Mouse (Mus musculus): Measurements from ENCODE around the gene Il11ra1. TPM values are rescaled to one million over a fixed set of nuclear protein-coding genes. Genes with fewer than 3 reads are reported as not detected.
"Not testable (repeated sequence)": the region's sequence is repeated elsewhere in the genome, so short reads cannot be mapped to it uniquely, and the experiment has no call there.

The Il11ra1 gene
- polyA plus RNA-seq, 1 experiment from 2014 or later, result 26.2 TPM

DNA sequence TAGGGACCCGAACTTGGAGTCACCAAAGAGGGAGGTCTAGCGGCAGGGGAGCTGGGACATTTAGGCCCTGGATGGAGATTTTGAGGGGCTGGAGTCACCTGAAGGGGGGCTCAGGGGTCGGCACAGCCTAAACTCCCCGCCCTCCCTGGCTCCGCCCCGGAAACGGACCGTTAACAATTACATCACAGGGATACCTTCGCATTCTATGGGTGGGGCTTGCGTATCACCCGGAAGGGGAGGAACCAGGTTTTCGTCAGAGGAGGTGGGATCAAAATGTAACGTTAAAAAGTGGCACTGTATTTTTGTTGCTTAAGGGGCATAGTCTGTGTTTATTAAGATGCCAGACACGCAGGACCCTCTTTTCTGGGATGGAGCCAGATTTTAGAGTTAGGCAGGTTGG lies 74.2 kb downstream of the Il11ra1 start, which contains the start of gene Ccl27a:
Gene Ccl27a (minus strand): TSS at position 246 of the 400 bp plus-strand sequence.
- H3K27me3 ChIP-seq; in situ Hi-C loops (cut with MboI; ENCODE audit: low pct_unique_long_range_greater_than_20kb); POLR2A ChIA-PET; CTCF ChIA-PET; ATAC-seq; DNase-seq (ENCODE audit: low read depth, low spot score): not testable (repeated sequence)

DNA sequence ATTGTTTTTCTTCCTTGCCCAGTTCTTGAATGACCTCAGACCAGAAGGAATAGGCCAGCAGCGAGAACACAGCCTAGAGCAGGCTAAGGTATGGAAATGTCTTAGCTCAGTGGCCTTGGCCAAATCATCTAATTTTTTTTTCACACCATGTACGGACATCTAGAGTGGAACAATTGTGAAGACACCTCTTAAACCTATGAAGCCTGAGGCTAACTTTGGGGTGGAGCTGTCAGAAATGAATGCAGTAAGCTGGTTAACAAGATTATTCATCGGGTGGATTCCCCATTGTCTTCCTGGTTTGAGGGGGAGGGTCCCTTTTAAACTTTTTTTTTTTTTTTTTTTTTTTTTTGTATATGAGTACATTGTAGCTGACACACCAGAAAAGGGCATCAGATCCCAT lies 74.7 kb downstream of the Il11ra1 start:
- DNase-seq (ENCODE audit: low read depth, low spot score); POLR2A ChIA-PET; CTCF ChIA-PET; in situ Hi-C loops (cut with MboI; ENCODE audit: low pct_unique_long_range_greater_than_20kb); H3K27me3 ChIP-seq; ATAC-seq: not testable (repeated sequence)

DNA sequence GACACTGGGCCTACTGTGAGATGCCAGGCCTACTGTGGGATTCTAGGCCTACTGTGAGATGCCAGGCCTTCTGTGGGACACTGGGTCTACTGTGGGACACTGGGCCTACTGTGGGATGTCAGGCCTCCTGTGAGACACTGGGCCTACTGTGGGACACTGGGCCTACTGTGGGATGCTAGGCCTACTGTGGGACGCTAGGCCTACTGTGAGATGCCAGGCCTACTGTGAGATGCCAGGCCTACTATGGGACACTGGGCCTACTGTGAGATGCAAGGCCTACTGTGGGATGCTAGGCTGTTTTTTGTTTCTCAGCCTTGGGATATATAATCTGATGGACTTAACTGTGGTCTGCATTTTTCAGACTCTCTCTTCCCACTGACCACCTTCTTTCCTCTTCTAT lies 76.1 kb downstream of the Il11ra1 start:
- DNase-seq (ENCODE audit: low read depth, low spot score); CTCF ChIA-PET; H3K27me3 ChIP-seq; POLR2A ChIA-PET; in situ Hi-C loops (cut with MboI; ENCODE audit: low pct_unique_long_range_greater_than_20kb); ATAC-seq: not testable (repeated sequence)

- in situ Hi-C loops (cut with MboI; ENCODE audit: low pct_unique_long_range_greater_than_20kb); CTCF ChIA-PET; ATAC-seq; DNase-seq (ENCODE audit: low read depth, low spot score); POLR2A ChIA-PET; H3K27me3 ChIP-seq: not testable (repeated sequence)
Observed at GRCm38 (mm10) chr4:41781271-41781670, 81.5 kb downstream of the Il11ra1 start.

- POLR2A ChIA-PET; in situ Hi-C loops (cut with MboI; ENCODE audit: low pct_unique_long_range_greater_than_20kb); H3K27me3 ChIP-seq; DNase-seq (ENCODE audit: low read depth, low spot score); CTCF ChIA-PET; ATAC-seq: not testable (repeated sequence)
Observed at GRCm38 (mm10) chr4:41781748-41782485, 82.1 kb downstream of the Il11ra1 start.

DNA sequence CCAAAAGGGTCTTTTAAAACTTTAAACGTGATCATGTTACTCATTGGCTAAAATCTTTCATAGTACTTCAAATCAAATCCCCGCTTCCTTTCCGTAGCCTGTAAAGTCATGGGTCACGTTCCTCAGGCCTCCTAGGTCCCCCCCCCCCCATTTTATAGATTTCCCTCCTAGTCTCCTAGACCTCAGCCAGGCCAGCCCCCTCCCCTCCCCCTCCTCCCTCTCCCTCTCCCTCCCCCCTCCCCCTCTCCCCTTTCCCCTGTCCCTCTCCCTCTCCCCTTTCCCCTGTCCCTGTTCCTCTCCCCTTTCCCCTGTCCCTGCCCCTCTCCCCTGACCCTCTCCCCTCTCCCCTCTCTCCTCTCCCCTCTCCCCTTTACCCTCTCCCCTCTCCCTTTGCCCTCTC lies 82.9 kb downstream of the Il11ra1 start:
- DNase-seq (ENCODE audit: low read depth, low spot score); H3K27me3 ChIP-seq; CTCF ChIA-PET; ATAC-seq; in situ Hi-C loops (cut with MboI; ENCODE audit: low pct_unique_long_range_greater_than_20kb); POLR2A ChIA-PET: not testable (repeated sequence)

DNA sequence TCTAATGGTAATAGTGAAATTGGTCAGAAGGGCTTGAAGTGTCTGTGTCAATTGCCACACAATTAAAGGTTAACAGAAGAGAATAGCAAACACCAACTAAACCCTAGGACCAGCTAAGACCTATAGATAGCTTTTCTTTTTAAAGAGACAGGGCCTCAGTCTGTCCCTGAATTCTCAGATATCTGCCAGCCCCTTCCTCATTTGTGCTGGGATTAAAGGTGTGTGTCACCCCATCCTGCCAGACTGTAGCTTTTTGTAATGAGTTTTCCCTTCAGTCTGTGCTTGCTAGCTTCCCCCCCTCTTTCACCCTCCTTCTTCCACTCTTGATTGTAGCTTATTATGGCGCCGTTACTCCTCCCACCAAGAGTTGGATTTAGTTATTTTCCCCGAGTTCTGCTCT lies 83.4 kb downstream of the Il11ra1 start:
- in situ Hi-C loops (cut with MboI; ENCODE audit: low pct_unique_long_range_greater_than_20kb); DNase-seq (ENCODE audit: low read depth, low spot score); CTCF ChIA-PET; ATAC-seq; POLR2A ChIA-PET; H3K27me3 ChIP-seq: not testable (repeated sequence)

Other genes starting within 250 kb of the Il11ra1 start
- gene Kif24, start 235.1 kb upstream of the Il11ra1 start, polyA plus RNA-seq (2021), result 3.5 TPM
- gene Nudt2, start 234.8 kb upstream of the Il11ra1 start, polyA plus RNA-seq (2021), result 31.0 TPM
- 6.2 TPM for gene AI464131, start 196.9 kb upstream of the Il11ra1 start, polyA plus RNA-seq (2021)
- gene 1110017D15Rik, start 182.7 kb upstream of the Il11ra1 start, polyA plus RNA-seq (2021), result 0.21 TPM
- gene Fam219a, start 130.5 kb upstream of the Il11ra1 start, polyA plus RNA-seq (2021), result 19.3 TPM
- 0.40 TPM for gene Dnaic1, start 130.2 kb upstream of the Il11ra1 start, polyA plus RNA-seq (2021)
- gene Enho, start 59.7 kb upstream of the Il11ra1 start, polyA plus RNA-seq (2021), result 3.0 TPM
- 6.7 TPM for gene Cntfr, start 2.9 kb upstream of the Il11ra1 start, polyA plus RNA-seq (2021)
- 27.2 TPM for gene Rpp25l, start 13.5 kb downstream of the Il11ra1 start, polyA plus RNA-seq (2021)
- gene Dctn3, start 23.2 kb downstream of the Il11ra1 start, polyA plus RNA-seq (2021), result 116 TPM
- 0.04 TPM for gene Arid3c, start 31.2 kb downstream of the Il11ra1 start, polyA plus RNA-seq (2021)
- 28.4 TPM for gene Galt, start 55.2 kb downstream of the Il11ra1 start, polyA plus RNA-seq (2021)
- 44.4 TPM for gene Sigmar1, start 56.2 kb downstream of the Il11ra1 start, polyA plus RNA-seq (2021)
- 17.9 TPM for gene Ccl27a, start 74.3 kb downstream of the Il11ra1 start, polyA plus RNA-seq (2021)
- not detected for gene Gm21541, start 203.6 kb downstream of the Il11ra1 start, polyA plus RNA-seq (2021)
- gene Gm20878, start 241.6 kb downstream of the Il11ra1 start, polyA plus RNA-seq (2021), result 1.5 TPM